Mouse (Mus musculus): ENCODE results near the gene Dock2.
A peak's percentile ranks its signal among the peaks of the same experiment; 100 is the strongest.

The Dock2 gene

DNA sequence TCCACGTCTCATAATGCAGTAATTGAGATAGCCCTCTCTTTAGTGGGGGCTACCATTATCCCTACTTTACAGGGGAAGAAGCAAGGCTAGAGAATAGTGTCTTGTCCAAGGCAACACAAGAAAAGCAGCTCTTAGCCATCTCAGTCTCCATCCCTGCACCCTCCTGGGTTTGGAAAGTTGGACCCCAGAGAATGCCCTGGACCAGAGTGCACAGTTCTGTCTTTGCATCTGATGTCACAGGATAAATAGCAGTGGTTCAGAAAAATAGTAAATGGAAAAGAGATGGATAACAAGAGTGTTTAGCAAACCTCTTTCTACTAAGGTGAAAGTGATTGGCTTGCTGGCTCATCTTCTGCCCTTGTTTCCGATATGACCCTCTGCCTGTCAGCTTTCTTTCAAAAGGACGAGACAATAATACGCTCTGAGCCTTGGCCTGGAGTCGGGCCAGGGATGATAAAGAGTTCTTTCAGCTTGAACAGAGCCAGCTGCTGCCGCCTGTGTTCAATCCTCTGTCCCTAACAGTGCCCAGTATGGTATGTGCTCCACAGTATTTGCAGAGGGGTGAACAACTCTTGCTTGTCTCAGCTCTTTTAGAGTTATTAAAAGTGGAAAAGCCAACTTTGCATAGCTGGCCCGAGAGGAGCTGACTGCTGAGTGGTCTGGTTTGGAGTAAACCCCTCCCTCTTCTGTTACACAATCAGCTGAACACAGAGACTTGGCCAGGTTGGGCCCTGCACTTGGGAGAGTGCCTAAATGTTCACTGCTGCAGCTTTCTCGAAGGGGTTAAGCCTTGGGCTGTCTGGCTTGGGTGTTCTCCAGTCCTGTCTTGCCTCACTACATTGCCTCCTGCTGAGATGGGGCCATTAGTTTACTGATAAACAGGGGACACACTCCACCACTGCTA lies 602.2 kb downstream of the Dock2 start:
- DNase-seq = peak; percentile 75

DNA sequence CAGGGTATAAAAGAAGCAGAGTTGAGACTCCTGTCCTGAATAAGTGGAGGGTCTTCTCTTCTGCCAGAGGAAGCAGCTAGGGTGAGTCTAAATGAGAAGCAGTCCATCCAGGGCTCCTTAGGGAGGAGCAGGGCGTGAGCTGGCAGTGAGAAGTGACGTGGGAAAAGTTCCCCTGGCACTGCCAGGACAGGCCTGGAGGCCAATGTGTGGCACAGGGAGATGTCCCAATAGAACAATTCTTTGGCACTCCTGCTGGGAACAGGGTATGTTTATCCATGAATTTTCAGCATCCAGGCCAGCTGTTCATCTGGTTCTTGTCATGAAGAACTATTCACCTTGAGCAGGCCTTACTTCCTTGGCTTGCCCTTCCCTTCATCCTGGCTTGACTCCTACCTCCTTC lies 604.9 kb downstream of the Dock2 start:
- no peak for DNase-seq
